8 mouse cellular contexts compared by ENCODE assay signal in genomic region chr4:98109064-98109463, GRCm38 (mm10).
DNase-seq lines count a peak whose midpoint lies in the region; ATAC-seq and TF ChIP-seq lines count a peak whose summit lies in the region.

No protein-coding gene starts in this region.

- ATAC-seq in hindbrain, embryonic 16.5 days = peak; percentile 80

- H3K27me3 ChIP-seq in hindbrain, embryonic 16.5 days (replicated peaks; ENCODE audit: control insufficient read depth, insufficient read depth, low read length) = no peaks in the 10 kb centered on the region
- peaks cover 55% of the 10 kb centered on the region for H3K27me3 ChIP-seq in midbrain, embryonic 10.5 days (ENCODE audit: low read depth, poor library complexity, severe bottlenecking)
- H3K27me3 ChIP-seq in testis, adult 2 months (ENCODE audit: control insufficient read depth, insufficient read depth, low read length) = no peaks in the 10 kb centered on the region

- H3K4me2 ChIP-seq in hindbrain, embryonic 16.5 days (ENCODE audit: low read length) = no peak overlapping the region

- intact Hi-C loops in gastrocnemius, postnatal 14 days (cut with DNase I; ENCODE audit: low total_unique reads) = loop anchor here (5.0 to 10.0 kb wide), 2 partner anchors 94 to 357 kb away; no protein-coding TSS in a partner anchor
- intact Hi-C loops in left cerebral cortex, postnatal 10 days (cut with DNase I) = no loop called here

- peaks cover 31% of the 10 kb centered on the region for H3K4me1 ChIP-seq in hindbrain, embryonic 16.5 days (ENCODE audit: control insufficient read depth, insufficient read depth, low read depth, low read length)
- peaks cover 63% of the 10 kb centered on the region for H3K4me1 ChIP-seq in midbrain, embryonic 10.5 days
- peaks cover 3% of the 10 kb centered on the region for H3K4me1 ChIP-seq in testis, adult 2 months (ENCODE audit: control insufficient read depth, insufficient read depth, low read length)

- TF ChIP-seq POLR2A in testis, adult 2 months (IDR thresholded peaks at IDR 0.05; ENCODE audit: control insufficient read depth, low read depth, low read length) = no peak

- no peaks in the 10 kb centered on the region for H3K9me3 ChIP-seq in hindbrain, embryonic 16.5 days (ENCODE audit: control insufficient read depth, low read length)
- H3K9me3 ChIP-seq in midbrain, embryonic 10.5 days (replicated peaks) = no peaks in the 10 kb centered on the region

- H3K9ac ChIP-seq in hindbrain, embryonic 16.5 days (ENCODE audit: low read depth, low read length) = no peak overlapping the region

- TF ChIP-seq CTCF in testis, adult 2 months (IDR thresholded peaks at IDR 0.05; ENCODE audit: control insufficient read depth, insufficient read depth, insufficient replicate concordance, low read depth, low read length) = peak; percentile 24; the same call in 1 of the 2 replicates

- H3K36me3 ChIP-seq in hindbrain, embryonic 16.5 days (ENCODE audit: control insufficient read depth, insufficient read depth, low read length) = no peaks in the 10 kb centered on the region
- H3K36me3 ChIP-seq in midbrain, embryonic 10.5 days = no peaks in the 10 kb centered on the region
- no peaks in the 10 kb centered on the region for H3K36me3 ChIP-seq in testis, adult 2 months (ENCODE audit: control insufficient read depth, insufficient read depth, low read length)

- H3K4me3 ChIP-seq in hindbrain, embryonic 16.5 days (ENCODE audit: low read length) = no peak overlapping the region
- H3K4me3 ChIP-seq in midbrain, embryonic 10.5 days = peak overlapping the region; percentile 21
- no peak overlapping the region for H3K4me3 ChIP-seq in testis, adult 2 months (ENCODE audit: control insufficient read depth, low read depth, low read length)

- DNase-seq in right cerebral cortex, postnatal 10 days (ENCODE audit: low spot score in 2 of 2) = peak; percentile 64 to 71
- DNase-seq in right cerebral cortex, adult 18-20 months = no peak
- peak; percentile 76 to 77 for DNase-seq in cerebellum, postnatal 36 days
- peak; percentile 81 for DNase-seq in gastrocnemius, postnatal 14 days
- DNase-seq in left cerebral cortex, postnatal 10 days (ENCODE audit: extremely low spot score in 1 of 2, low spot score in 2 of 2) = peak; percentile 47 to 77
- DNase-seq in midbrain, embryonic 10.5 days (ENCODE audit: low spot score) = peak; percentile 67

- H3K27ac ChIP-seq in hindbrain, embryonic 16.5 days (ENCODE audit: low read depth, low read length) = peak overlapping the region; percentile 56
- H3K27ac ChIP-seq in midbrain, embryonic 10.5 days (replicated peaks) = peak overlapping the region; percentile 87
- no peak overlapping the region for H3K27ac ChIP-seq in testis, adult 2 months (ENCODE audit: control insufficient read depth, insufficient read depth, low read depth, low read length)

- 7% methylated on average over 7 of the region's 7 CpGs for WGBS in hindbrain, embryonic 16.5 days
- 8% methylated on average over 7 of the region's 7 CpGs for WGBS in midbrain, embryonic 10.5 days
